Mouse (Mus musculus) liver, postnatal 0 days (tissue): Measurements from ENCODE around the gene Neo1.

Experiments used
- CTCF ChIP-seq: sonication (generic); IDR thresholded peaks from 2 replicates; pipeline ENCODE4 v1.5.1; 2016; ENCODE audit warnings: antibody characterized with exemption, low read depth
- EP300 ChIP-seq: IDR thresholded peaks from 2 replicates; pipeline ENCODE4 v1.6.1; 2016; ENCODE audit warnings: antibody characterized with exemption, low read depth, mild to moderate bottlenecking

- no peak for TF ChIP-seq CTCF
- TF ChIP-seq EP300: no peak
Measured at GRCm38 (mm10) chr9:58841655-58842054, 194.6 kb downstream of the Neo1 start.
